Mouse (Mus musculus) heart, embryonic 11.5 days (tissue): ENCODE results near the gene Mterf1a. TPM values are rescaled to one million over a fixed set of nuclear protein-coding genes. Genes with fewer than 3 reads are reported as not detected.
A peak's percentile ranks its signal among the peaks of the same experiment; 100 is the strongest.
"Not testable (repeated sequence)": the region's sequence is repeated elsewhere in the genome, so short reads cannot be mapped to it uniquely, and the experiment has no call there.

Experiments
- ATAC-seq: fragments of 200-750 bp; cut with Nextera tagmentation; replicated peaks from 2 replicates; pipeline ENCODE4 v1.8.0; 2017; ENCODE audit warnings: moderate library complexity; ENCODE audit not compliant: insufficient number of reproducible peaks, low FRiP score, low TSS enrichment
- H3K27ac ChIP-seq: fragments of 300-500 bp; sonication (generic); 2 replicates; pipeline ENCODE4 v1.5.1; 2014; ENCODE audit warnings: mild to moderate bottlenecking, low read depth, low read length
- H3K27me3 ChIP-seq: fragments of 300-500 bp; sonication (generic); 2 replicates; pipeline ENCODE4 v1.6.1; 2014; ENCODE audit warnings: mild to moderate bottlenecking, low read length, mixed read lengths; ENCODE audit not compliant: control insufficient read depth, insufficient read depth
- H3K36me3 ChIP-seq: fragments of 300-500 bp; sonication (generic); 2 replicates; pipeline ENCODE4 v1.6.1; 2014; ENCODE audit warnings: mild to moderate bottlenecking, low read length, moderate library complexity, mixed read lengths; ENCODE audit not compliant: control insufficient read depth, insufficient read depth
- H3K4me1 ChIP-seq: fragments of 300-500 bp; sonication (generic); 2 replicates; pipeline ENCODE4 v1.6.1; 2014; ENCODE audit warnings: low read length; ENCODE audit not compliant: control insufficient read depth, insufficient read depth
- H3K4me2 ChIP-seq: fragments of 300-500 bp; sonication (generic); 2 replicates; pipeline ENCODE4 v1.6.1; 2014; ENCODE audit warnings: mild to moderate bottlenecking, moderate library complexity
- H3K4me3 ChIP-seq: fragments of 300-500 bp; sonication (generic); 2 replicates; pipeline ENCODE4 v1.5.1; 2014; ENCODE audit warnings: low read depth, low read length
- H3K9ac ChIP-seq: fragments of 300-500 bp; sonication (generic); 2 replicates; pipeline ENCODE4 v1.6.1; 2014; ENCODE audit warnings: mild to moderate bottlenecking, low read depth, low read length, moderate library complexity
- H3K9me3 ChIP-seq: fragments of 300-500 bp; sonication (generic); replicated peaks from 2 replicates; pipeline ENCODE4 v1.6.1; 2016; ENCODE audit warnings: low read length; ENCODE audit not compliant: control insufficient read depth
- WGBS: fragments of 180-500 bp; shearing (Covaris S2); extraction: QIAGEN DNeasy Blood & Tissue Kit; methylation state at CpG from one replicate; pipeline ENCODE4 v1.1.7; 2014; ENCODE audit not compliant: insufficient replicate concordance; 5-methylcytosine and 5-hydroxymethylcytosine counted together
- polyA plus RNA-seq: library from polyadenylated mRNA; unstranded; fragments of >200 nt; fragmentation: Nextera tagmentation; extraction: Ambion mirVana; gene quantifications from 2 replicates; pipeline ENCODE4 v1.2.1, GENCODE M21; 2014

Mterf1a gene
- polyA plus RNA-seq, 1 experiment from 2014 or later, result 6.9 TPM

GRCm38 (mm10) chr5:3886862-3887261, 6.9 kb downstream of the Mterf1a start:
- not testable (repeated sequence) for H3K36me3 ChIP-seq, H3K4me3 ChIP-seq, H3K9me3 ChIP-seq, ATAC-seq, H3K4me2 ChIP-seq, H3K27me3 ChIP-seq, H3K27ac ChIP-seq, H3K4me1 ChIP-seq, H3K9ac ChIP-seq
- WGBS, result 79% methylated on average over 7 of the region's 7 CpGs

- Histone ChIP-seq H3K9me3 (no peaks in the 10 kb centered on the region), H3K4me3 (no peak overlapping the region), H3K27me3 (no peaks in the 10 kb centered on the region), H3K4me2 (no peak overlapping the region), H3K4me1 (no peaks in the 10 kb centered on the region), H3K27ac (no peak overlapping the region), H3K36me3 (no peaks in the 10 kb centered on the region), H3K9ac (no peak overlapping the region)
- WGBS, result 75% methylated on average over 3 of the region's 3 CpGs
- ATAC-seq, result no peak
These were observed 20.2 kb downstream of the Mterf1a start for GRCm38 (mm10) chr5:3873485-3873884.

- 52% methylated on average over 1 of the region's 1 CpGs for WGBS
- Histone ChIP-seq H3K9ac (no peak overlapping the region), H3K4me2 (no peak overlapping the region), H3K9me3 (no peaks in the 10 kb centered on the region), H3K36me3 (no peaks in the 10 kb centered on the region), H3K4me1 (no peaks in the 10 kb centered on the region), H3K27ac (no peak overlapping the region), H3K27me3 (no peaks in the 10 kb centered on the region), H3K4me3 (no peak overlapping the region)
- ATAC-seq, result no peak
These were observed 21.4 kb downstream of the Mterf1a start for GRCm38 (mm10) chr5:3872348-3872747.

DNA sequence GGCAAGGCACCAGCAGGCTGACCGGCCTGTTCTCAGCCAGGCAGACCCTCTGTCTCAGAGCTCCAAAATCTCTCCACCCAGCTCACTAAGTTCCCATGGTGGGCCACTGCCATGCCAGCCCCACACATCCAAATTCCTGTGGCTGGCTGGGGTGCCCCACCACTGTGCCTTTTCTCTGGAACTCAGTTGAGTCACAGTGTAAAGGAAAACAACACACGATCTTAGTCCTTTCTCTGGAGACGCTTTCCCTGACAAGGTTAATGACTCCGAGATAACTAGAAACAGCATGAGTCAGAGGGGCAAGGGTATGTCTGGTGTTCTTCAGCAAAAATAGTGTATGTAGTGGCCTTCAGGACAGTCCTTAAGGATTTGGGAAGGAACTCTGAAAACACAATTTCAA, 23.6 kb downstream of the Mterf1a start:
- WGBS, result 41% methylated on average over 4 of the region's 4 CpGs
- Histone ChIP-seq H3K27me3 (no peaks in the 10 kb centered on the region), H3K36me3 (no peaks in the 10 kb centered on the region), H3K9ac (no peak overlapping the region), H3K27ac (no peak overlapping the region), H3K4me2 (no peak overlapping the region), H3K4me1 (no peaks in the 10 kb centered on the region), H3K9me3 (no peaks in the 10 kb centered on the region), H3K4me3 (no peak overlapping the region)
- no peak for ATAC-seq

GRCm38 (mm10) chr5:3845026-3845425, 48.7 kb downstream of the Mterf1a start, which contains the start of gene Lrrd1:
Lrrd1 (plus strand) TSS chr5:3845173.
- 6% methylated on average over 24 of the region's 24 CpGs for WGBS
- ATAC-seq, result no peak
- Histone ChIP-seq H3K36me3 (no peaks in the 10 kb centered on the region), H3K27ac (no peak within 1 kb of the TSS), H3K4me3 (peak within 1 kb of the TSS; percentile 50), H3K4me1 (no peaks in the 10 kb centered on the region), H3K27me3 (no peaks in the 10 kb centered on the region), H3K9ac (peak within 1 kb of the TSS; percentile 67), H3K9me3 (no peaks in the 10 kb centered on the region), H3K4me2 (peak within 1 kb of the TSS; percentile 72)

Other genes starting within 250 kb of the Mterf1a start
- not detected in 2 replicates for gene Tmbim7, start 242.8 kb downstream of the Mterf1a start, polyA plus RNA-seq
- 57.9 and 62.1 TPM in 2 replicates for gene Gatad1, start 236.7 kb downstream of the Mterf1a start, polyA plus RNA-seq
- gene Ankib1, start 91.0 kb downstream of the Mterf1a start, polyA plus RNA-seq, result 9.8 and 10.5 TPM in 2 replicates
- 43.7 and 44.4 TPM in 2 replicates for gene Krit1, start 90.7 kb downstream of the Mterf1a start, polyA plus RNA-seq
- gene Lrrd1, start 48.8 kb downstream of the Mterf1a start, polyA plus RNA-seq, result 0.28 and 0.33 TPM in 2 replicates
- 85.8 and 99.1 TPM in 2 replicates for gene Akap9, start 34.1 kb upstream of the Mterf1a start, polyA plus RNA-seq
- 54.7 and 61.2 TPM in 2 replicates for gene Cyp51, start 210.8 kb upstream of the Mterf1a start, polyA plus RNA-seq